Mouse (Mus musculus) CH12.LX (cell line): ENCODE measurements around the gene Snx3. TPM values are rescaled to one million over a fixed set of nuclear protein-coding genes. Genes with fewer than 3 reads are reported as not detected.

Experiments used
- DNase-seq: peaks from one replicate; pipeline ENCODE4 v3.0.0-alpha.2; 2013; ENCODE audit errors: extremely low read depth
- H3K27ac ChIP-seq: 2 replicates; pipeline ENCODE4 v1.5.1; 2012; ENCODE audit warnings: low read depth, mild to moderate bottlenecking, control low read depth, moderate library complexity; ENCODE audit not compliant: insufficient read depth
- H3K27me3 ChIP-seq: replicated peaks from 2 replicates; pipeline ENCODE3; 2012; ENCODE audit warnings: inconsistent platforms
- H3K36me3 ChIP-seq, 2 experiments: replicated peaks in 1 of 2; 2 replicates each; pipeline versions ENCODE3 to v1.6.1; 2012; ENCODE audit warnings: inconsistent platforms in 1 of 2, low read length in 1 of 2, mild to moderate bottlenecking in 1 of 2, mixed read lengths in 1 of 2, moderate library complexity in 1 of 2; ENCODE audit not compliant: control insufficient read depth in 1 of 2, insufficient read depth in 1 of 2
- H3K4me1 ChIP-seq, 2 experiments: 2 replicates each; pipeline ENCODE4 v1.6.1; 2012; ENCODE audit warnings: inconsistent platforms in 1 of 2, moderate library complexity in 1 of 2; ENCODE audit not compliant: insufficient read depth in 2 of 2, control insufficient read depth in 1 of 2
- H3K4me2 ChIP-seq: 2 replicates; pipeline ENCODE4 v1.6.1; 2012; ENCODE audit warnings: low read depth, mild to moderate bottlenecking, control low read depth; ENCODE audit not compliant: poor library complexity, insufficient read depth, severe bottlenecking
- H3K4me3 ChIP-seq, 3 experiments: fragments of 150-350 bp in 1 of 3; sonication (generic) in 1 of 3; replicated peaks in 1 of 3; 2 replicates each; pipeline versions ENCODE3 to v1.5.1; 2011 to 2012; ENCODE audit warnings: low read depth in 2 of 3, low read length in 2 of 3, mild to moderate bottlenecking in 2 of 3, moderate library complexity in 2 of 3, control low read depth in 1 of 3, improper control_type of control experiment in 1 of 3, inconsistent platforms in 1 of 3, mixed read lengths in 1 of 3; ENCODE audit not compliant: poor library complexity in 1 of 3
- H3K79me2 ChIP-seq: replicated peaks from 2 replicates; pipeline ENCODE4 v1.6.1; 2012; ENCODE audit warnings: mild to moderate bottlenecking, moderate library complexity; ENCODE audit not compliant: control insufficient read depth, poor library complexity, insufficient read depth, severe bottlenecking; ENCODE audit errors: extremely low read depth
- H3K9ac ChIP-seq: 2 replicates; pipeline ENCODE4 v1.6.1; 2012; ENCODE audit warnings: low read depth, mild to moderate bottlenecking, control low read depth, moderate library complexity; ENCODE audit not compliant: insufficient read depth
- H3K9me3 ChIP-seq: replicated peaks from 2 replicates; pipeline ENCODE3; 2012; ENCODE audit warnings: low read length, inconsistent platforms, mixed read lengths
- BHLHE40 ChIP-seq: IDR thresholded peaks from 2 replicates; pipeline ENCODE4 v1.6.1; 2011; ENCODE audit warnings: mild to moderate bottlenecking, low read depth, low read length, improper control_type of control experiment
- CHD1 ChIP-seq: IDR thresholded peaks from 2 replicates; pipeline ENCODE4 v1.6.1; 2012; ENCODE audit warnings: low read depth, low read length, improper control_type of control experiment, inconsistent platforms
- CHD2 ChIP-seq: IDR thresholded peaks from 2 replicates; pipeline ENCODE4 v1.6.1; 2011; ENCODE audit warnings: low read length, improper control_type of control experiment
- CTCF ChIP-seq, 2 experiments: IDR thresholded peaks in 1 of 2; conservative IDR thresholded peaks in 1 of 2; 2 replicates each; pipeline ENCODE4 v1.5.1; 2011 to 2012; ENCODE audit warnings: low read depth in 2 of 2, low read length in 2 of 2, improper control_type of control experiment in 1 of 2, inconsistent platforms in 1 of 2, mild to moderate bottlenecking in 1 of 2, moderate library complexity in 1 of 2
- ELF1 ChIP-seq: IDR thresholded peaks from 2 replicates; pipeline ENCODE4 v1.6.1; 2014; ENCODE audit warnings: low read depth, mild to moderate bottlenecking, inconsistent platforms, low read length, improper control_type of control experiment
- EP300 ChIP-seq: IDR thresholded peaks from 2 replicates; pipeline ENCODE4 v1.6.1; 2011; ENCODE audit warnings: low read length, improper control_type of control experiment
- HCFC1 ChIP-seq: IDR thresholded peaks from 2 replicates; pipeline ENCODE4 v1.6.1; 2012; ENCODE audit warnings: low read depth, mild to moderate bottlenecking, inconsistent platforms, low read length, improper control_type of control experiment
- IRF4 ChIP-seq: IDR thresholded peaks from 2 replicates; pipeline ENCODE4 v1.6.1; 2014; ENCODE audit warnings: low read depth, mild to moderate bottlenecking, inconsistent platforms, low read length, improper control_type of control experiment
- JUN ChIP-seq: IDR thresholded peaks from 2 replicates; pipeline ENCODE4 v1.6.1; 2011; ENCODE audit warnings: low read depth, mild to moderate bottlenecking, low read length, improper control_type of control experiment, moderate library complexity; ENCODE audit not compliant: insufficient read depth
- MAFK ChIP-seq: IDR thresholded peaks from 2 replicates; pipeline ENCODE4 v1.6.1; 2011; ENCODE audit warnings: low read length, improper control_type of control experiment; ENCODE audit not compliant: insufficient replicate concordance
- MAX ChIP-seq: IDR thresholded peaks from 2 replicates; pipeline ENCODE4 v1.6.1; 2011; ENCODE audit warnings: low read length, improper control_type of control experiment
- MEF2A ChIP-seq: IDR thresholded peaks from 2 replicates; pipeline ENCODE4 v1.6.1; 2014; ENCODE audit warnings: low read depth, mild to moderate bottlenecking, inconsistent platforms, low read length, improper control_type of control experiment, borderline replicate concordance
- MXI1 ChIP-seq: IDR thresholded peaks from 2 replicates; pipeline ENCODE4 v1.6.1; 2011; ENCODE audit warnings: mild to moderate bottlenecking, low read depth, low read length, improper control_type of control experiment
- MYC ChIP-seq: IDR thresholded peaks from 2 replicates; pipeline ENCODE4 v1.6.1; 2011; ENCODE audit warnings: low read depth, mild to moderate bottlenecking, improper control_type of control experiment, low read length
- NELFE ChIP-seq: IDR thresholded peaks from 2 replicates; pipeline ENCODE4 v1.6.1; 2011; ENCODE audit warnings: low read depth, low read length, improper control_type of control experiment
- NRF1 ChIP-seq: IDR thresholded peaks from 2 replicates; pipeline ENCODE4 v1.6.1; 2014; ENCODE audit warnings: low read depth, mild to moderate bottlenecking, inconsistent platforms, low read length, improper control_type of control experiment, moderate library complexity
- PAX5 ChIP-seq: IDR thresholded peaks from 2 replicates; pipeline ENCODE4 v1.6.1; 2012; ENCODE audit warnings: low read length, inconsistent platforms, mixed read lengths
- POLR2AphosphoS2 ChIP-seq: IDR thresholded peaks from 2 replicates; pipeline ENCODE4 v1.6.1; 2011; ENCODE audit warnings: low read depth, low read length, improper control_type of control experiment
- RAD21 ChIP-seq: IDR thresholded peaks from 2 replicates; pipeline ENCODE4 v1.6.1; 2011; ENCODE audit warnings: low read depth, mild to moderate bottlenecking, low read length, improper control_type of control experiment, moderate library complexity
- SMC3 ChIP-seq: IDR thresholded peaks from 2 replicates; pipeline ENCODE4 v1.6.1; 2011; ENCODE audit warnings: low read depth, low read length, improper control_type of control experiment
- TBP ChIP-seq: conservative IDR thresholded peaks from 2 replicates; pipeline ENCODE4 v1.6.1; 2011; ENCODE audit warnings: low read depth, low read length, improper control_type of control experiment
- TCF12 ChIP-seq: IDR thresholded peaks from 2 replicates; pipeline ENCODE4 v1.6.1; 2014; ENCODE audit warnings: low read depth, mild to moderate bottlenecking, inconsistent platforms, low read length, improper control_type of control experiment
- USF1 ChIP-seq: IDR thresholded peaks from 2 replicates; pipeline ENCODE4 v1.6.1; 2014; ENCODE audit warnings: low read depth, mild to moderate bottlenecking, inconsistent platforms, low read length, improper control_type of control experiment
- USF2 ChIP-seq: conservative IDR thresholded peaks from 2 replicates; pipeline ENCODE4 v1.6.1; 2011; ENCODE audit warnings: low read depth, low read length, improper control_type of control experiment
- ZMIZ1 ChIP-seq: IDR thresholded peaks from 2 replicates; pipeline ENCODE4 v1.6.1; 2012; ENCODE audit warnings: low read depth, mild to moderate bottlenecking, inconsistent platforms, low read length, improper control_type of control experiment
- dilution Hi-C: fragments of 300-500 bp; cut with MboI; formaldehyde crosslinking; loops from 2 replicates; pipeline ENCODE4 v1.14.3; 2020; ENCODE audit warnings: low sequenced_read_pairs; ENCODE audit not compliant: extremely low pct_unique_long_range_greater_than_20kb, extremely low pct_ligation_motif_present
- in situ Hi-C: fragments of 300-500 bp; cut with MboI; formaldehyde crosslinking; loops from 3 replicates; pipeline ENCODE4 v1.14.3; 2019; ENCODE audit warnings: low sequenced_read_pairs, low pct_ligation_motif_present, low pct_unique_long_range_greater_than_20kb, mixed read lengths
- polyA plus RNA-seq: library from polyadenylated mRNA; unstranded; fragments of >175 nt; gene quantifications from 2 replicates; pipeline ENCODE4 v1.2.1, GENCODE M21; 2012; ENCODE audit warnings: low read depth; ENCODE audit not compliant: insufficient read length
- total RNA-seq, 2 experiments: library from RNA; depleted of rRNA; stranded (reverse); fragments of 300-350 nt in 1 of 2; fragments of >200 nt in 1 of 2; gene quantifications; 2 replicates each; pipeline ENCODE4 v1.2.3; 2012 to 2014

The Snx3 gene
- total and polyA plus RNA-seq, 3 experiments: 65.5 to 187 (median 115) TPM

DNA sequence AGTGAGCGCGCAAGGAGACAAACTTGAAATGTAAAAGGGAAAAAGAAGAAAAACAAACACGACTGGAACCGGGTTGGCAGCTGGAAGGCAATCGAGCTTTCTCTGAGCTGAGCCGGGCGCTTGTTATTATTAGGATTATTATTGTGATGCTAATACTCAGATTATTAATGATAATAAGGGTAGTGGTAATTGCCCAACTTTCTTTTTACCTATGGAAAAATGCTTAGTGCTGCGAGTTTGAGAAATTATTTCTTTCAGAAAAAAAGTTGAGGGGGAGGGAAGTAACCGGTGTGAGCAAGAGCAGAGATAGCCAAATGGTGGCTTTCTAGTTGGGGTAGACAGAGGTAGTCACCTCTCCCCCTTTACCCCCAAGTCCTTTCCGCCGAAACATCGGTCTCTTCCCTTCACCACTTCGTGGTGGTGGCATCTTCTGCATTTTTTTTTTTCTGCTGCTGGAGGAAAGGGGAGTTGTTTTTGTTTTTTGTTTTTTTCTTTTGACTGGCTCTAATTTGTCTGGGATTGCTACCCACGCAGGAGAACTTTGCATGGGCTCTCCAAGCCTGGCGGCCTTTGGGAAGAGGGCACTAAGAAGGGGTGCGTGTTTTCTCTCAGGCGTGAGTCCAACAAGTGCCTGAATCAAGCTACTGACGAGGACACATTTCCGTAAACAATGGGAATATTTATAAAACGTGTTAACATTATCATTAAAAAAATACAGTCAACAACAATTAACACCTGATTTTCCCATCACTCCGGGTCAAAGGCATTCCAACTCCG, 77.1 kb downstream of the Snx3 start:
- Histone ChIP-seq H3K36me3 (no peaks in the 10 kb centered on the region), H3K79me2 (no peaks in the 10 kb centered on the region), H3K9me3 (peaks cover 17% of the 10 kb centered on the region), H3K4me1 (no peaks in the 10 kb centered on the region), H3K4me2 (no peak overlapping the region), H3K9ac (no peak overlapping the region), H3K27me3 (no peaks in the 10 kb centered on the region), H3K4me3 (no peak overlapping the region), H3K27ac (no peak overlapping the region)
- in situ Hi-C loops: no loop called here
- DNase-seq: no peak
- dilution Hi-C loops: no loop called here
- TF ChIP-seq POLR2AphosphoS2 (no peak), NELFE (no peak), EP300 (no peak), IRF4 (no peak), MXI1 (no peak), TCF12 (no peak), RAD21 (no peak), MAFK (no peak), TBP (no peak), USF2 (no peak), JUN (no peak), CHD1 (no peak), BHLHE40 (no peak), MAX (no peak), ZMIZ1 (no peak), CHD2 (no peak), USF1 (no peak), CTCF (conservative IDR thresholded peaks at IDR 0.05 in 1 of 2, IDR thresholded peaks at IDR 0.05 in 1 of 2; ENCODE audit: low read depth in 2 of 2, low read length in 2 of 2) (no peak)

- Histone ChIP-seq H3K36me3 (no peaks in the 10 kb centered on the region), H3K9ac (no peak overlapping the region), H3K4me1 (no peaks in the 10 kb centered on the region), H3K4me2 (no peak overlapping the region), H3K9me3 (peaks cover 22% of the 10 kb centered on the region), H3K79me2 (no peaks in the 10 kb centered on the region), H3K4me3 (no peak overlapping the region), H3K27me3 (no peaks in the 10 kb centered on the region), H3K27ac (no peak overlapping the region)
- dilution Hi-C loops: no loop called here
- TF ChIP-seq EP300 (no peak), MYC (no peak), RAD21 (no peak), PAX5 (no peak), HCFC1 (no peak), CHD1 (no peak), MEF2A (no peak), SMC3 (no peak), NRF1 (no peak), ELF1 (no peak)
- in situ Hi-C loops: no loop called here
- DNase-seq: no peak
Measured at GRCm38 (mm10) chr10:42579475-42580130, 77.8 kb downstream of the Snx3 start.
